Comparison of ENCODE assay signal across 11 mouse cellular contexts in the genomic region with DNA sequence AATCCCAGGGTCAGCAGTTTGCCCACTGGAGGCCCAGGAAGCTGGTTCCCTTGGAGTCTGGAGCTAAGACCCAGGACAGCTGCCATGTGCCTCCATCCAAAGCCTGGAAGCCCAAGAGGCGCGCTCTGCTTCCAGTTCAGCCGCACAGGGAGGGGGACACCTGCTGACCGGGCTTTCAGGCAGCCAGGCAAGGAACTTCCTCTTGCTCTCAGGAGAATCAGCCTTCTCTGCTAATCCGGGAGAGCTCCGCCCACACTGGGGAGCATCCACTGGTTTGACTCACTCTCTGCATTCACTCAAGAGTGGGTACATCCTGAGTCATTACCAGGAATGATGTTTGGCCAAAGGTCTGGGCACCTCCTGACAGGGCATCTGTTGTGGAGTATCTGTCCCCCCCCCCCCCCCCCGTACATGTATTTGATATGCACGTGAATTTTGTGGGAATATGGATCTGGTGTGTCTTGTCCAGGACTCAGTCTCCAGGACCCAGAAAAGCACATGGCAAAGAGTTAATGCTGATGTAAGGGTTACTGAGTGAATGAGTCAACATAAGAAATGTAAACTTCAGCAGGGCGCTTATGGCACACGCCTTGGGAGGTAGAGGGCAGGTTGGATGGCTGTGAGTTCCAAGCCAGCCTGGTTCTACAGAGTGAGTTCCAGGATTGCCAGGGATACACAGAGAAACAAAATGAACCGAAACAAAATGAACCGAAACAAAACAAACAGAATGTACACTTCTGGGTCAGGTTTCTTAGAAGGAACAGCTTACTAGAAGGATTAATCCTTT. TPM values are rescaled to one million over a fixed set of nuclear protein-coding genes. Genes with fewer than 3 reads are reported as not detected.
A peak's percentile ranks its signal among the peaks of the same experiment; 100 is the strongest.
DNase-seq lines count a peak whose midpoint lies in the region; ATAC-seq lines count a peak whose summit lies in the region.
"Had no signal": no experiment of that assay in that cellular context is flagged by ENCODE, and none has a peak within 500 bp of the region (broad histone marks: within the 10 kb centered on the region; RNA-seq: fewer than 3 reads in every experiment).

No protein-coding gene starts in this region.

- no peak for DNase-seq in forebrain, embryonic 14.5 days (ENCODE audit: low spot score)
- DNase-seq in right cerebral cortex, adult 2 months (ENCODE audit: low spot score in 2 of 2), result peak; percentile 56 to 71
- DNase-seq in right cerebral cortex, postnatal 4 days, result no peak
- DNase-seq in yolk sac, embryonic 10.5 days (ENCODE audit: low spot score), result peak; percentile 42
- no peak for DNase-seq in ovary, postnatal 10 days (ENCODE audit: low spot score)

- H3K36me3 ChIP-seq in forebrain, embryonic 13.5 days (ENCODE audit: poor library complexity, severe bottlenecking), result no peaks in the 10 kb centered on the region
- H3K36me3 ChIP-seq in forebrain, embryonic 14.5 days (ENCODE audit: control insufficient read depth, insufficient read depth, low read length), result no peaks in the 10 kb centered on the region
- no peaks in the 10 kb centered on the region for H3K36me3 ChIP-seq in forebrain, embryonic 15.5 days

- H3K4me1 ChIP-seq in forebrain, embryonic 13.5 days, result peaks cover 19% of the 10 kb centered on the region
- H3K4me1 ChIP-seq in forebrain, embryonic 14.5 days (ENCODE audit: control insufficient read depth, insufficient read depth, low read length), result peaks cover 8% of the 10 kb centered on the region
- peaks cover 19% of the 10 kb centered on the region for H3K4me1 ChIP-seq in forebrain, embryonic 15.5 days

- no peak overlapping the region for H3K27ac ChIP-seq in forebrain, embryonic 13.5 days
- H3K27ac ChIP-seq in forebrain, embryonic 14.5 days (ENCODE audit: low read depth, low read length), result no peak overlapping the region
- no peak overlapping the region for H3K27ac ChIP-seq in forebrain, embryonic 15.5 days (replicated peaks)
- H3K27ac ChIP-seq: heart, adult 2 months; layer of hippocampus, adult 2 months had no signal

- peak overlapping the region; percentile 12; the same call in 1 of the 2 replicates for H3K4me2 ChIP-seq in forebrain, embryonic 13.5 days
- H3K4me2 ChIP-seq in forebrain, embryonic 14.5 days (ENCODE audit: low read length), result no peak overlapping the region
- H3K4me2 ChIP-seq in forebrain, embryonic 15.5 days (replicated peaks), result no peak overlapping the region

- no peak overlapping the region for H3K9ac ChIP-seq in forebrain, embryonic 13.5 days
- no peak overlapping the region for H3K9ac ChIP-seq in forebrain, embryonic 14.5 days (ENCODE audit: low read length)
- H3K9ac ChIP-seq in forebrain, embryonic 15.5 days (replicated peaks), result no peak overlapping the region

- 26% methylated on average over 12 of the region's 12 CpGs for WGBS in forebrain, embryonic 13.5 days
- 22% methylated on average over 12 of the region's 12 CpGs for WGBS in forebrain, embryonic 14.5 days
- 27% methylated on average over 12 of the region's 12 CpGs for WGBS in forebrain, embryonic 15.5 days

- no peak for ATAC-seq in forebrain, embryonic 13.5 days
- no peak for ATAC-seq in forebrain, embryonic 14.5 days
- ATAC-seq in granulocyte monocyte progenitor cell, adult 5-6 weeks (replicated peaks; ENCODE audit: poor library complexity, severe bottlenecking), result peak; percentile 65
- no peak for ATAC-seq in forebrain, embryonic 15.5 days (replicated peaks)

- H3K4me3 ChIP-seq in forebrain, embryonic 13.5 days, result no peak overlapping the region
- no peak overlapping the region for H3K4me3 ChIP-seq in forebrain, embryonic 14.5 days (ENCODE audit: low read depth, low read length)
- no peak overlapping the region for H3K4me3 ChIP-seq in forebrain, embryonic 15.5 days
- H3K4me3 ChIP-seq: heart, adult 2 months; layer of hippocampus, adult 2 months; megakaryocyte, embryonic 14.5 days had no signal

- H3K27me3 ChIP-seq in forebrain, embryonic 13.5 days, result no peaks in the 10 kb centered on the region
- H3K27me3 ChIP-seq in forebrain, embryonic 14.5 days (replicated peaks; ENCODE audit: control insufficient read depth, insufficient read depth, low read length), result no peaks in the 10 kb centered on the region
- H3K27me3 ChIP-seq in forebrain, embryonic 15.5 days, result no peaks in the 10 kb centered on the region

- 0 out of 2 replicates have a peak, but pooled peaks cover 3% of the 10 kb centered on the region for H3K9me3 ChIP-seq in forebrain, embryonic 13.5 days (replicated peaks)
- H3K9me3 ChIP-seq in forebrain, embryonic 14.5 days (replicated peaks; ENCODE audit: control insufficient read depth, low read length), result no peaks in the 10 kb centered on the region
- no peaks in the 10 kb centered on the region for H3K9me3 ChIP-seq in forebrain, embryonic 15.5 days

RNA-seq across cellular contexts. Expression of gene Ncor2, which starts 10.0 kb away (rescaled TPM):
- polyA plus RNA-seq in forebrain, embryonic 13.5 days (2015; fragmentation: Nextera tagmentation; extraction: Ambion mirVana), result 25.6 and 27.3 TPM in 2 replicates
- 15.1 and 22.3 TPM in 2 replicates for polyA plus RNA-seq in forebrain, embryonic 14.5 days (2014; fragmentation: Nextera tagmentation; extraction: Ambion mirVana)
- 47.9 and 77.4 TPM in 2 replicates for total RNA-seq in granulocyte monocyte progenitor cell, adult 5-6 weeks (2014; fragmentation: Nextera tagmentation)
- 5.3 and 11.8 TPM in 2 replicates for total RNA-seq in granulocyte monocyte progenitor cell, adult 5-6 weeks (2017)
- 30.2 and 31.6 TPM in 2 replicates for polyA plus RNA-seq in forebrain, embryonic 15.5 days (2015; fragmentation: Nextera tagmentation; extraction: Ambion mirVana)

Comparison
In these comparisons a context has a peak if more than half of its experiments do, and no peak if none do; other contexts are left out.
1. DNase-seq: peak in right cerebral cortex, adult 2 months (2 of 2) and yolk sac, embryonic 10.5 days (single experiment); none in forebrain, embryonic 14.5 days (single experiment), right cerebral cortex, postnatal 4 days (single experiment) and ovary, postnatal 10 days (single experiment).